Mouse (Mus musculus) left cerebral cortex, postnatal 10 days (tissue): ENCODE data around the gene Scube1. TPM values are rescaled to one million over a fixed set of nuclear protein-coding genes. Genes with fewer than 3 reads are reported as not detected.

Experiments used
- DNase-seq, 2 experiments: peaks; one replicate each; pipeline ENCODE4 v3.0.0; 2021 to 2022; ENCODE audit warnings: low spot score in 2 of 2, mixed read lengths in 1 of 2; ENCODE audit errors: extremely low spot score in 1 of 2
- intact Hi-C: fragments of 180-260 bp; cut with DNase I; formaldehyde crosslinking; loops from one replicate; pipeline ENCODE4 v1.15.1; 2025
- total RNA-seq, 2 experiments: library from RNA; stranded (reverse); gene quantifications; 2 replicates each; pipeline ENCODE4 v1.2.3; 2021

The Scube1 gene
- total RNA-seq, 2 experiments from 2014 or later: 38.2 to 39.3 TPM

DNA sequence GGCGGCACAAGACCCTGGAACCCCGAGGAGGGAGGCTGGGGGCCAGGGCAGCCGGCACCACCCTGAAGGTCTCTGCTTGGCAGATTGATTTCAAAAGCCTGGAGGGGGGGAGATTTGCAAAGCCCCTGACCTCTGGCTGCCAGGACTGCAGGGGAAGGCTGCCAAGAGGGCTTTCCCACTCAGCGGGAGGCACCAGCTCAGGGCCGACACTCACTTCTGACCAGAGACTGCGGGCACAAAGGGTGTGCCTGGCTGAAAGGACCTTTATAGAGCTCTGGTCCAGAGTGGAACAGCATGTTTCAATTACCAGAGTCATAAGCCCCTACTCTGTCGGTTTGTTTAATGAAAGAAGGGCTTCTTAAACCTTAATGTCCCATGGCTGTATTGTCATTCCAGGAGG is 46.7 kb downstream of the Scube1 start:
- peak in 1 of 2 experiments; percentile 44 for DNase-seq
- intact Hi-C loops: no loop called here

DNA sequence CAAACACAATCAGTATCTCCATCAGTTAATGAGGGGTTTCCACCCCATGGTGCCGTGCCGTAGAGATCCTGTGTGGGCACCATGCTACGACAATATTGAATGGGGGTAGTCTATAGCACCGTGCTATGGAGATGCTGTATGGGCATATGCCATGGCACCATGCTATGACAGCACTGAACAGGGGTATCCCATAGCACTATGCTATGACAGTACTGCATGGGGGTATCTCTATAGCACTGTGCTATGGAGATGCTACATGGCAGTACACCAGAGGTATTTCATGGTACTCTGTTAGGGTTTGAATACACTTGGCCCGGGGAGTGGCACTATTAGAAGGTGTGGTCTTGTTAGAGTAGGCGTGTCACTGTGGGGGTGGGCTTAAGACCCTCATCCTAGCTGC is 47.7 kb downstream of the Scube1 start:
- intact Hi-C loops: no loop called here

DNA sequence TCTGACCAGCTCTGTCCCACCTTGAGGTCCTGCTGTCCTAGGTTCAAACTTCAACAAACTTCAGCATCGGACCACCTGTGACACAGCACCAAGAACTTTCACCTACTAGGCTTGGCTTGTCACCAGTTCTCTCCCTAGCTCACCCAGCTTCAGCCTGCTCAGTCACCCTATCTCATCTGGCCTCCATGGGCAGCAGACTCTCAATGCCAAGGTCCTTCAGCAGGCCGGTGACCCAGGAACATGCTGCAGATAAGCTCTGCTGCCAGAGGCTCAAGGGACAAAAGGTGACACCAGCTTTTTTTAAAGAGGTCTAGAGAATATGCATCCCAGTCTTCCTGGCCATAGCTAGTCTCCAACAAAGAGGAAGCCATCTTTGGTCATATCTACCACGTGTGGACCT is 48.5 kb downstream of the Scube1 start:
- intact Hi-C loops: no loop called here
- DNase-seq: no peak

More for the DNA sequence above, 47.7 kb downstream of the Scube1 start:
- no peak for DNase-seq

DNA sequence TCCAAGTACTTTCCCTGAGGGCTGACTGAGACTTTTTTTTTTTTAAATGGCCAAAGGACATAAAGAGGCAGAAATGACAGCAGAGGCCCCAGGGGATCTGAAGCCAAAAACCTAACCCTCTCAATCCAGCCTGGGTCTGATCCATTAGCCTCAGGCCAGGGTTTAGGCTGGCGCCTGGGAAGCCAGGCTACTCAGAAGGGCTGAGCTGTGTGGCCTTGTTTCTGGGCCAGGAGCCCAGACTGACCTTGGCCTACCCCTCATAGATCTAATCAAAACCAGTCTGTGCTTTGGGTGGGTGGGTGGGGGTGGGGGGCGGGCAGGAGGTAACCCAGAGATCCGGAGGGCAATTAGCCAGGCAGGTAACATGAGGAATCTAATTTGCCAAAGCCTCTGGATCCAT is 51.2 kb downstream of the Scube1 start:
- DNase-seq: no peak
- intact Hi-C loops: no loop called here

DNA sequence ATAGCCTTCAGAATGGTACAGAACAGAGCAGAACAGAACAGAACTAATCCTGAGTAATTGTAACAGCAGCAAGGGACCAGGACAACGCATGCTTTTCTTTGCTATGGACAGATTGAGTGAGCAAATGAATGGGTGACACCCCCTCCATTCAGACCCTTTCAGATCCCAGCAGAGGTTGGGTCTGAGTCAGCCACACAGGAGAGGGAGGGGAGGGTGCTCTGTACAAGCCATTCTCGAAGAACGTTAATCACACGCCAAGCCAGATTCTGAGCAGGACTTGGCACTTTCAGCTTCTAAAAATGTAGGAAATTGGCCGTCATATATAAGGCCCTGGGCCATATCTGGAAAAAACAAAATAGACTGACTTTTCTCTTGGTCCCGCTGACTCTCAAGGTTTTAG is 57.3 kb downstream of the Scube1 start:
- intact Hi-C loops: no loop called here
- DNase-seq: peak in 1 of 2 experiments; percentile 17

DNA sequence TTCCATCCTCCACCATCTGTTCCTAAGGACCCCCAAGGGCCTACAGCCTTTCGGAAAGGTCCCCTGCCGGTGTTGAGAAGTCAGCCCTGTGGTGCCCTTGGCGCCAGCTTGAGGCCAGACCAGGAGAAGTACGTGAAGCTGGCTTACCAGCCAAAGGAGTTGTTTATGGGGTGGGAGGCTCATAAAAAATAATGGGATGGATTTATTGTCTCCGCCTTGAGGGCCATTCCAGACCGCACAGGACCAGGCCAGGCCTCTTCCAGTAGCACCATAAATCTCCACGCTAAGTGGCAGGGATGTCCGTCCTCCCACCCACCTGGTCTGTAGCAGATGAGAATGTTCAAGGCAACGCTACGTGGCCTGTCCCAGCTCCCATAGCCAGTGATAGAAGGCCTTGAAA is 58.4 kb downstream of the Scube1 start:
- no peak for DNase-seq
- intact Hi-C loops: no loop called here

DNA sequence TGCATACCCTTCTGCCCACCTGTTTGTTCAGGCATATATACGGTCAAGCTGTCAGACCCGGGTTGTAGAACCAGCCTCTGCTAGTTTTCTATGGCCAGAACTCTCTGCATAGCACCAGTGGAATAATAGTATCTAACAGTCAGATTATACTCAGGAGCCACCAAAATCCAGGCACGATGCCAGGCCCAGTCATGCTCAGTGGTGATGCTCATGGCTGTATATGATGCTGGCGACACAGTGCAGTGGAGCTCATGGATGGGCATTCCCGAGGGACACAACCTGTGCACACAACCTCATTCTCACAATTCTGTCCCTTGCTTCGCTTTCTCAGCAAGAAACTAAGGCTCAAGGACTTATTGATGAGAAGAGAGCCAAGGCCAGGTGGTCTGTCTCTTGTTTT is 58.8 kb downstream of the Scube1 start:
- intact Hi-C loops: no loop called here
- peak in 1 of 2 experiments; percentile 62 for DNase-seq

DNA sequence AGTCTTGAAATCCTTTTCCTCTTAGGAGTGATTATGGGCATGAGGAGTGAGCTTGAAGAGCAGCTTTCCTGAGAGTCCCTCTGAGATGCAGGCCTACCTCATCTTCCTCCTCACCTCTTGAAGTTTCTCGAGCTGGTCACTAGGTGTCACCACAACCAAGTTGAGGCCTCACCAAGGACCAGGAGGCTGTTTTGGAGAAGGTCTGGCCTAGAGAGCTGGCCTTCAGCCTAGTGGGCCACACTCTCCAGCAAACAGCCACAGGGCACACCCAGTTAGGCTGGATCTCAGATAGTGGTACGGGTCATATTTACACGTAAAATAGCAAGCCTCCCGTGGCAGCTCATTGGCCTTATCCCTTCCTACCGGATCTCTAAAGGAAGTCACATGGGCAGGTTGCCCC is 60.1 kb downstream of the Scube1 start:
- intact Hi-C loops: loop anchor here (5.0 kb wide), 2 partner anchors 63 to 93 kb away; partner anchors contain the start of gene Scube1

DNA sequence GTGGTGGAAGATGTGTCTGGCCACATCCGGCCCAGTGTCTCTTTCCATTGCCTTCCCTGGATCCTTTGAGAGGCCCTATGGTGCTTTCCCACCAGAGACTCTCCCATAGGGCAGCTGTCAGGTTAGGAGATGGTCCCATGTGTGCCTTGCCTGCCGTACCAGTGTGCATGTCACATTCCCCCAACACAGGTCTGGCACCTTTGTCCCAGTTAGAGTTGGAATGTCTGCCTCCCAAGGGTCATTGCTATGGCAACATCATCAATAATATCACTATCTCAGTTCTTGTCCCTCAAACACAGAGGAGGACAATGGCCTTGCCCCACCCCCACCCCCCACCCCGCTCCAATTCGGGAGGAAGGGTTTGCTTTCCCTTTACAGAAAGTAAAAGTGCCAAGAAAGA is 61.8 kb downstream of the Scube1 start:
- intact Hi-C loops: loop anchor here (5.0 kb wide), 2 partner anchors 64 to 94 kb away; partner anchors contain the start of gene Scube1
- DNase-seq: no peak

More for the DNA sequence above, 60.1 kb downstream of the Scube1 start:
- peak; percentile 21 to 59 for DNase-seq

DNA sequence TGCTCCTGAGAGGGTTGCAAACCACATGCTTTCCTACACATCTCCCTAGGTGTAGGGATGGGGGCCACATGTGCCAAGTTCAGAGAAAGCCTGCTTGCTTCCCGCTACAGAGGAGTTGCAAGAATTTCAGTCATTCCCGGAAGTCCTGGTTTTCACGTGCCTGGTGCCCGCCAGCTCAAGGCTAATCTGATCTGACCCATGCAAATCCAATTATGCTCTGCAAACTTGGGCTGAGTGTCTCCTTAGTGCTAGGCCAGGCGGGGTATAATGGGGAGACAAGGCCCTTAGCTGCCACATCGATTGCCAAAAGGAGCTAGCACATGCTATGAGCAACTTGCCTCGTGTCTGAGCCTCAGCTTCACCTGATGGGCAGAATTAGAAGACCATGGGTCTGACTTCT is 62.7 kb downstream of the Scube1 start:
- no peak for DNase-seq
- intact Hi-C loops: loop anchor here (5.0 kb wide), 2 partner anchors 65 to 95 kb away; partner anchors contain the start of gene Scube1

DNA sequence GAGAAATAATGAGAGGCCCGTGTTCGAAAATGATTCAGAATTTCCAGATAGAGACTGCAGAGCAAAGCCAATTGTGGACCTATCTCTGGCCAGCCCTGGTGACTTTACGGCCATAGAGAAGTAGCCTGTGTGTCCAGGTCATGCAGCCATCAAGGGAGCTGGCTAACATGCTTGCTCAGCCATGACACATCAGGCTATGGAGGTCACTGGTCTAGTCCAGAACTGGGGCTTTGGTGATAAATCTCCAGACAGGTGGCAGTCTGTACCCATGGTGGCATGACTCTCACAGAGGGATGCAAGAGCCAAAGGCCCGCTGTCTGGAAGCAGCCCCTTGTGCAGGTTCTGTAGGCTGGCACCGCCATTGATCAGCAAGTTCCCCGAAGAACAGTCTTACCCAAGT is 82.3 kb downstream of the Scube1 start:
- intact Hi-C loops: no loop called here

DNA sequence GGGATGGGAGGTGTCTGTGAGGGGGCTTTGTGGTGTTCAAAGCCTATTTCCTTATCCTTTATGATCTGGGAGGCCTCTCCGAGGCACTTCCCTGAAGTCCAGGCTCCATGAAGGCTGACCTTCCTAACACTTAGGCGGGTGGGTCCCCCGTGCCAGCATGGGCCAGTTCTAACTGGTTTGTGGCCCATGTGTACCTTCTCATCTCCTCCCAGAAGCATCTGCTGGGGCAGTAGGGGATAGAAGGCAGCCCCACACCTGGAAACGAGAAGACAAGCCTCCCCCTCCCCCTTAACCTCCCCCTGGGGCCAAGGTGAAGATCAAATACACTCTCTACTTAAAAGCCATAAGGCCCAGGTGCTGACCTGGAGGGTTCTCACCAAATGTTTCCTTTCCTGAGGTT is 84.6 kb downstream of the Scube1 start:
- intact Hi-C loops: no loop called here
- no peak for DNase-seq

More for the DNA sequence above, 82.3 kb downstream of the Scube1 start:
- no peak for DNase-seq

DNA sequence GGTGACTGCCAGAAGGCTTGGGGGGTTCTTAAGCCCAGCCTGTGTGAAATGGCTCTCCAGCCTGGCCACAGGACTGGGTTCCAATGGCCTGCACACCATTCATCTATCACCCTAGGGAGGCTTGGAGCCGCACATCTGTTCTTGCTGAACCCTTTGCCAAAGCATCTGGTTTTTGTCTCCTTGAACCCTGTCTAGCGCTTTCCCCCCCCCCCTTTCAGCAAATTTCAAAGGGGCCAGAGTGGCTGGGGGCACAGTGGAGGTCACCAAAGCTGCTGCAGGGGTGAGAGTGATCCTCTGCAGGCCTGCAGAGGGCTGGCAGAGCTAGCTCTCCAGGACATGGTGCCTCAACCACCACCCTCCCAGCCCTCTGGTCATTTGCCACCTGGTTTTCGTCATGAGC is 85.7 kb downstream of the Scube1 start:
- no peak for DNase-seq

DNA sequence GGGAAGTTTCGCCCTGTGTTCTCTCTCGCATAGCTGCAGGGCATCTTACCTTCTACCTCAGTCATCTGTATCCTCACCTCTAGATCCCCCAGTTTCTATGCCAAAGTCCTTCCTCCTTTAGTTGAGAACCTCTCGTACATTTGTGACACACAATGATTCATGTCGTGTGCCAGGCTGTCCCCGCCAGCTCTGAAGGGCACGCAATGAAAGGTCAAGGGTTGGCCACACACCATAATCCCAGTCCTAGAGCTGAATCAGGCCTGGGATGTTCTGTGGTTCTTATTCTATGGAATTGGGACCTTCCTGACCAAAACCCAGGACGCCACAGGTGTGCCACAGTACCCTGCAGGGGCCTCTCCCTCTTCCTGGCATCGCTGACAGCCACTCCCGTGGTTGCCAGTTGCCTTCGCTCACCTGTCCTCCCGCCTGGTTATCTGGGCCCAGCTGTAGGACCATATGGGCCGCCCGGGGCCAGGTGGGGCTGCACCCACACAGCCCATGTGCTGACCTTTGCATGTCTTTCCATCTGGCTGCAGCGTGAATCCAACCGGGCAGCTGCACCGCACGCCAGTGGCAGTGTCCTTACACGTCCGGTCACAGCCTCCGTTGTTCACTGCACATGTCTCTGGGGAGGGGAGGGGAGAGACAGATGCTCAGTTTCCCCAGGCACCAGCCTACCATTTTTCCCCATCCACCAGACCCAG is 86.5 kb downstream of the Scube1 start:
- intact Hi-C loops: no loop called here
- no peak for DNase-seq

More for the DNA sequence above, 85.7 kb downstream of the Scube1 start:
- intact Hi-C loops: no loop called here

DNA sequence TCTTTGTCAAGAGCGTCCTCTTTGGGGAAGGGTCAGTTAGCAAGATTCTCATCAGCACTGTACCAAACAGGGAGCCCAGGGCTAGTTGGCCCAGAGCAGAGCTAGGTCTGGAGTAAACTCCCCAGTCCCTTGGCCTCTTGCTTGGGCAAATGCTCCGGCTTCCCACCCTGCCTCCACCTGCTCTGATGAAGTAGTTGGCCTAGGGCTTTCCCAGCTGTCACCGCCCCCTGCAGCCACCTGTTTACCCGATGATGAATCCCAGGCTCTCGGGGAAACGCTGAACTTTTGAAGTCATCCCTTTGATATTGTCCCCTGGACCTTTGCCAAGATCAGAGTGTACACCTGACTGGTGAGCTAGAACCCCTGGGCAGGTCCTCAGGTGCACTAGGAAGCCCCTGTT is 88.1 kb downstream of the Scube1 start:
- intact Hi-C loops: no loop called here
- no peak for DNase-seq

DNA sequence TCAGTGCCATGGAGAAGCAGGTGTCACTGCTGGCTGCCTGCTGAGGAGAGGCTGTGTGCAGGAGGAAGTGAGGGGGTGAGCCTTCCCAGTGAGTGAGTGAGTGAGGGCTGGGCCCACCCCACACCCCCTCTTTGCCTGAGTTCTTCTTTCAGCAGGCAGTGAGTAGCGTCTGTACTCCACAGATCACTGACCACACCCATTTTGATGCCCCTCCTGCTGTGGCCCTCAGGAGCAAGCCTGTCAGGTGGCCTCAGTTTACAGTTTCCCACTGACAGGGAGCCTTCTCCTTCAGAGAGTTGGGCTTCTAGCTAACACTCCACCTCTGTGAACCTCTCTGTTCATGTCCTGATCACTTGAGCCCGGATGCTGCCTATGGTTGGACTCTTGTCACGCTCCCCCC is 89.6 kb downstream of the Scube1 start:
- DNase-seq: no peak
- intact Hi-C loops: loop anchor here (2.0 kb wide), 1 partner anchor 124 kb away; no protein-coding TSS in a partner anchor

DNA sequence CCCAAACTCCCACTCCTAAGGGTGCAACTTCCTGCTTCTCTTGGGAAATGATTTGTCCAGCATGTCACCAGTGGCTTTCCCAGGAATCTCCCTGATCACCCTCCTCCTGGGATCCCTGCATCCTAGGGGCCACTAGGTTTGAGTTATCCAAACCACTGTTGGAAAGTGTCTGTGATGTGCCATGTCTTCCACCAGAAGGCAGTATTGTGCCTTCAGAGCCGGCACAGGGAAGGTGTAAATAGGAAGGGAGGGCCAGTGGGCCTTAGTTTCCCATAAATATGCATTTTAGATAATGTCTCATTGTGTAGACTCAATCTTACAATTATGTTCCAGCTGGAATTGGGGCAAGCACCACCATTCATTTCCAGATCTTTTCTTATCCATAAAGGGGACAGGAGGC is 90.7 kb downstream of the Scube1 start:
- intact Hi-C loops: loop anchor here (2.0 kb wide), 1 partner anchor 125 kb away; no protein-coding TSS in a partner anchor
- peak in 1 of 2 experiments; percentile 10 for DNase-seq

DNA sequence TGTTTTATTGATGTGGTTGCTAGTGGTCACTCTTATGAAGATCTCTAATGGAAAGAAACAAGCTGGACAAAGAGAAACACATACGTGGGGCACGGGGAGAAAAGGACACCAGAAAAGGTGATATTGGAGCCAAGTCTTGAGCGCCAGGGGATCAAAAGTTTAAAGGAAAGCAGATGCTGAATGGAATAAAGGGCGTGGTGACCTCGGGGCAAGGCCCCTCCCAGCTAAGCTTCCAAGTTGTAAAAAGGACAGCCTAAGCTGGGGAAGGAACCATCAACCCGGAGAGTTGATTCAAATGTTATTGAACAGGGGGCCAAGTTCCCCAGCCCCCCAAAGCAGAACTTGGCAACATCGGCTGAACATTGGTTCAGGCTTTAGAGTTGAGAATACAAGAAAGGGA is 93.8 kb downstream of the Scube1 start:
- intact Hi-C loops: no loop called here

DNA sequence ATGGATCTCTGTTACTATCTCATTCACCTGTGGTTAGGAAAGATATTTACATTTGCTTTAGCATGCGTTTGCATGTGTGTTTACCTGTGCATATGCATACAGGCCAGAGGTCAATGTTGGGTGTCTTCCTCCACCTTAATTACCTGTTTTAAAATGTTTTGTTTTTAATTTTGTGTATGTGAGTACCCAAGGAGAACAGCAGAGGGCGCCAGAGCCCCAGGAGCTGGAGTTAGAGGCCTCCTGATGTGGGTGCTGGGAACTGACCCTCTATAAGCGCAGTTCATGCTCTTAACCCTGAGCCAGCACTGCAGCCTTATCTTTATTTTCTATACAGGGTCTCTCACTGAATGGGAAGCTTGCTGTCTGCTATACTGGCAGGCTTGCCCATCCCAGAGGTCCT is 95.1 kb downstream of the Scube1 start:
- no peak for DNase-seq
- intact Hi-C loops: no loop called here

More for the DNA sequence above, 93.8 kb downstream of the Scube1 start:
- no peak for DNase-seq

DNA sequence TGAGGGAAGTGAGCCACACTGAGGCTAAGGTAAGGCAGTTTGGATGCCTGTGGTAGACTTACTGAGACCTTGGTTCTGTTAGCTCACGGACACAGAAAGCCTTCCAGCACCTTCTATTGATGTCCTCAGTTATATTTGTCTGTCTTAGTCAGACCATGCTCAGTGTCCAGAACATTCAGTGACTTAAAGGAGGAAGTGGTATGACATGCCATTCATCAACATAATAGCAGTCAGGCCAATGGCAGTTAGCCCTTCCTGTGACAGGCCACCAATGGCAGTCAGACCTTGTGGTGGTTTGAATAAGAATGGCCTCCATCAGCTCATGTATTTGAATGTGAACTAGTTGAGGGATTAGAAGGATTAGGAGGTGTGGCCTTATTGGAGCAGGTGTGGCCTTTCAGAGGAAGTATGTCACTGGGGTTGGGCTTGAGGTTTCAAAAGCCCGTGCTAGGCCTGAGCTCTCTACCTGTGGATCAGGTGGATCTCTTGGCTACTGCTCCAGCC is 98.6 kb downstream of the Scube1 start:
- intact Hi-C loops: no loop called here

More for the DNA sequence above, 98.6 kb downstream of the Scube1 start:
- DNase-seq: no peak
